Mouse (Mus musculus) heart, embryonic 11.5 days (tissue): Measurements from ENCODE around the gene D030056L22Rik. TPM values are rescaled to one million over a fixed set of nuclear protein-coding genes. Genes with fewer than 3 reads are reported as not detected.

ENCODE experiments used
- polyA plus RNA-seq: library from polyadenylated mRNA; unstranded; fragments of >200 nt; fragmentation: Nextera tagmentation; extraction: Ambion mirVana; gene quantifications from 2 replicates; pipeline ENCODE4 v1.2.1, GENCODE M21; 2014

The D030056L22Rik gene
- polyA plus RNA-seq, 1 experiment from 2014 or later, result 27.7 TPM

Other genes with a start within 250 kb of the D030056L22Rik start
- gene Ostf1, start 81.4 kb upstream of the D030056L22Rik start, polyA plus RNA-seq, result 60.2 and 65.4 TPM in 2 replicates
- 6.0 and 7.6 TPM in 2 replicates for gene Nmrk1, start 81.2 kb upstream of the D030056L22Rik start, polyA plus RNA-seq
- gene Carnmt1, start 42.4 kb upstream of the D030056L22Rik start, polyA plus RNA-seq, result 21.7 and 26.5 TPM in 2 replicates
- gene Trpm6, start 36.8 kb downstream of the D030056L22Rik start, polyA plus RNA-seq, result 0.07 and 0.31 TPM in 2 replicates